Mouse (Mus musculus): ENCODE measurements at regions not wholly inside any gene's neighbourhood (a gene's known extent, or its start where the extent isn't known, plus 50 kb on each side); places are given as distances from the start of the nearest gene placed in this dataset.

- TF ChIP-seq CTCF (IDR thresholded peaks at IDR 0.05; ENCODE audit: control insufficient read depth, insufficient read depth, insufficient read length): no peak
- no peak for TF ChIP-seq MAX (IDR thresholded peaks at IDR 0.05)
- TF ChIP-seq MYOG (IDR thresholded peaks at IDR 0.05; ENCODE audit: control insufficient read depth, extremely low read depth, insufficient read length): no peak
Observed at GRCm38 (mm10) chr12:80046625-80047303, 66.0 kb downstream of the Zfp36l1 start.

All from C2C12 (cell line).